Mouse (Mus musculus) thymus, adult 2 months (tissue): ENCODE measurements around the gene Trim41. TPM values are rescaled to one million over a fixed set of nuclear protein-coding genes. Genes with fewer than 3 reads are reported as not detected.
"Not testable (repeated sequence)": the region's sequence is repeated elsewhere in the genome, so short reads cannot be mapped to it uniquely, and the experiment has no call there.

ENCODE experiments used
- DNase-seq: peaks from one replicate; pipeline ENCODE4 v3.0.0; 2021
- H3K27ac ChIP-seq: fragments of 200-500 bp; 2 replicates; pipeline ENCODE4 v1.5.1; 2012; ENCODE audit warnings: low read length, control low read depth; ENCODE audit not compliant: control insufficient read depth, insufficient read depth
- H3K27me3 ChIP-seq: fragments of 200-500 bp; 2 replicates; pipeline ENCODE4 v1.6.1; 2012; ENCODE audit warnings: mild to moderate bottlenecking, low read length, moderate library complexity, mixed read lengths; ENCODE audit not compliant: control insufficient read depth, insufficient read depth
- H3K36me3 ChIP-seq: fragments of 200-500 bp; 2 replicates; pipeline ENCODE4 v1.6.1; 2012; ENCODE audit warnings: mild to moderate bottlenecking, low read length, moderate library complexity; ENCODE audit not compliant: control insufficient read depth, insufficient read depth
- H3K4me1 ChIP-seq: fragments of 200-500 bp; replicated peaks from 2 replicates; pipeline ENCODE4 v1.6.1; 2012; ENCODE audit warnings: low read length; ENCODE audit not compliant: control insufficient read depth, insufficient read depth
- H3K4me3 ChIP-seq: fragments of 200-500 bp; 2 replicates; pipeline ENCODE4 v1.5.1; 2012; ENCODE audit warnings: mild to moderate bottlenecking, low read length, control low read depth, moderate library complexity; ENCODE audit not compliant: control insufficient read depth, insufficient read depth
- CTCF ChIP-seq: fragments of 200-500 bp; IDR thresholded peaks from 2 replicates; pipeline ENCODE4 v1.5.1; 2012; ENCODE audit warnings: mild to moderate bottlenecking, control low read depth, low read length, moderate library complexity, borderline replicate concordance; ENCODE audit not compliant: control insufficient read depth, poor library complexity, insufficient read depth; ENCODE audit errors: extremely low read depth
- POLR2A ChIP-seq: fragments of 200-500 bp; IDR thresholded peaks from 2 replicates; pipeline ENCODE4 v1.6.1; 2012; ENCODE audit warnings: mild to moderate bottlenecking, low read length, control low read depth, moderate library complexity; ENCODE audit not compliant: control insufficient read depth, poor library complexity, insufficient read depth; ENCODE audit errors: extremely low read depth
- WGBS: fragments of 180-500 bp; shearing (Covaris S2); methylation state at CpG from one replicate; pipeline ENCODE4 v1.1.7; 2018; 5-methylcytosine and 5-hydroxymethylcytosine counted together
- polyA plus RNA-seq: library from polyadenylated mRNA; depleted of rRNA; stranded (reverse); fragments of >200 nt; gene quantifications from 2 replicates; pipeline ENCODE4 v1.2.3, GENCODE M21; 2012

Gene Trim41
- polyA plus RNA-seq, 1 experiment, result 41.7 TPM

GRCm38 (mm10) chr11:48824311-48824830, 7.2 kb upstream of the Trim41 start:
- no peak overlapping the region for H3K27ac ChIP-seq
- H3K36me3 ChIP-seq, result no peaks in the 10 kb centered on the region
- no peak overlapping the region for H3K4me3 ChIP-seq
- peaks cover 10% of the 10 kb centered on the region for H3K4me1 ChIP-seq
- DNase-seq, result peak; percentile 11
- 22% methylated on average over 22 of the region's 22 CpGs for WGBS
- no peak for TF ChIP-seq POLR2A
- no peak for TF ChIP-seq CTCF
- peaks cover 25% of the 10 kb centered on the region for H3K27me3 ChIP-seq

GRCm38 (mm10) chr11:48823536-48823972, 6.4 kb upstream of the Trim41 start:
- peak; percentile 72 for DNase-seq
- Histone ChIP-seq H3K27ac (no peak overlapping the region), H3K27me3 (peaks cover 25% of the 10 kb centered on the region), H3K36me3 (no peaks in the 10 kb centered on the region), H3K4me1 (peaks cover 10% of the 10 kb centered on the region), H3K4me3 (peak overlapping the region; percentile 18; the same call in 1 of the 2 replicates)
- TF ChIP-seq CTCF, result no peak
- no peak for TF ChIP-seq POLR2A
- WGBS, result under 1% methylated on average over 15 of the region's 15 CpGs

- no peak for TF ChIP-seq CTCF
- no peak for TF ChIP-seq POLR2A
- Histone ChIP-seq H3K27ac (no peak overlapping the region), H3K27me3 (peaks cover 24% of the 10 kb centered on the region), H3K4me3 (no peak overlapping the region), H3K4me1 (peaks cover 10% of the 10 kb centered on the region), H3K36me3 (no peaks in the 10 kb centered on the region)
- 60% methylated on average over 14 of the region's 14 CpGs for WGBS
- no peak for DNase-seq
Measured at GRCm38 (mm10) chr11:48822768-48823512, 5.8 kb upstream of the Trim41 start.

GRCm38 (mm10) chr11:48821299-48821698, 4.1 kb upstream of the Trim41 start:
- not testable (repeated sequence) for H3K4me1 ChIP-seq, H3K27ac ChIP-seq, H3K36me3 ChIP-seq, H3K4me3 ChIP-seq, DNase-seq
- peaks cover 13% of the 10 kb centered on the region for H3K27me3 ChIP-seq
- WGBS, result 94% methylated on average over 14 of the region's 14 CpGs

- Histone ChIP-seq H3K27ac (no peak overlapping the region), H3K4me3 (no peak overlapping the region), H3K4me1 (peaks cover 17% of the 10 kb centered on the region), H3K36me3 (no peaks in the 10 kb centered on the region), H3K27me3 (peaks cover 13% of the 10 kb centered on the region)
- no peak for DNase-seq
- TF ChIP-seq CTCF (no peak), POLR2A (no peak)
Measured at GRCm38 (mm10) chr11:48820308-48820674, 3.1 kb upstream of the Trim41 start.

GRCm38 (mm10) chr11:48819614-48820307, 2.6 kb upstream of the Trim41 start:
- Histone ChIP-seq H3K4me1 (peaks cover 17% of the 10 kb centered on the region), H3K36me3 (no peaks in the 10 kb centered on the region), H3K27ac (no peak overlapping the region)

GRCm38 (mm10) chr11:48818346-48818745, 1.2 kb upstream of the Trim41 start:
- under 1% methylated on average over 16 of the region's 16 CpGs for WGBS
- Histone ChIP-seq H3K27ac (no peak overlapping the region), H3K36me3 (no peaks in the 10 kb centered on the region), H3K27me3 (no peaks in the 10 kb centered on the region), H3K4me1 (peaks cover 10% of the 10 kb centered on the region), H3K4me3 (no peak overlapping the region)
- DNase-seq, result peak; percentile 83
- no peak for TF ChIP-seq POLR2A
- TF ChIP-seq CTCF, result no peak

More at GRCm38 (mm10) chr11:48819614-48820307, 2.6 kb upstream of the Trim41 start:
- TF ChIP-seq POLR2A (no peak), CTCF (no peak)
- WGBS, result 84% methylated on average over 7 of the region's 7 CpGs
- Histone ChIP-seq H3K4me3 (no peak overlapping the region), H3K27me3 (peaks cover 9% of the 10 kb centered on the region)
- DNase-seq, result no peak
